Mouse (Mus musculus) myocyte (in vitro differentiated cells): ENCODE data around the gene Ccl9. TPM values are rescaled to one million over a fixed set of nuclear protein-coding genes. Genes with fewer than 3 reads are reported as not detected.
A peak's percentile ranks its signal among the peaks of the same experiment; 100 is the strongest.

Source experiments
- H3K27me3 ChIP-seq: one replicate; pipeline ENCODE4 v1.6.1; 2011; ENCODE audit not compliant: control insufficient read depth, insufficient read depth, insufficient read length
- H3K36me3 ChIP-seq: one replicate; pipeline ENCODE4 v1.6.1; 2011; ENCODE audit not compliant: control insufficient read depth, insufficient read depth
- H3K4me2 ChIP-seq: one replicate; pipeline ENCODE4 v1.6.1; 2011; ENCODE audit warnings: low read depth, control low read depth
- H3K4me3 ChIP-seq: one replicate; pipeline ENCODE4 v1.5.1; 2011; ENCODE audit warnings: mild to moderate bottlenecking, control low read depth, moderate library complexity
- H3K79me2 ChIP-seq: one replicate; pipeline ENCODE4 v1.6.1; 2011; ENCODE audit not compliant: control insufficient read depth, insufficient read depth
- H3ac ChIP-seq: one replicate; pipeline ENCODE4 v1.6.1; 2011; ENCODE audit not compliant: control insufficient read depth, insufficient read length
- CEBPB ChIP-seq: IDR thresholded peaks from 2 replicates; pipeline ENCODE4 v1.6.1; 2011; ENCODE audit warnings: mild to moderate bottlenecking, moderate library complexity; ENCODE audit not compliant: poor library complexity, insufficient read depth, severe bottlenecking
- E2F4 ChIP-seq: IDR thresholded peaks from one replicate; pipeline ENCODE4 v1.6.1; 2011; ENCODE audit warnings: mild to moderate bottlenecking, control low read depth, moderate library complexity; ENCODE audit not compliant: insufficient read depth
- MAX ChIP-seq: IDR thresholded peaks from one replicate; pipeline ENCODE4 v1.6.1; 2011; ENCODE audit warnings: low read depth, mild to moderate bottlenecking, control low read depth
- MYOD1 ChIP-seq, 3 experiments: IDR thresholded peaks; one replicate each; pipeline ENCODE4 v1.6.1; 2011; ENCODE audit warnings: control low read depth in 2 of 3, low read depth in 2 of 3, mild to moderate bottlenecking in 2 of 3, moderate library complexity in 1 of 3; ENCODE audit not compliant: insufficient read length in 2 of 3, control insufficient read depth in 1 of 3
- MYOG ChIP-seq, 3 experiments: IDR thresholded peaks; one replicate each; pipeline ENCODE4 v1.6.1; 2011; ENCODE audit warnings: control low read depth in 2 of 3, low read depth in 2 of 3, mild to moderate bottlenecking in 2 of 3; ENCODE audit not compliant: insufficient read length in 2 of 3, control insufficient read depth in 1 of 3, insufficient read depth in 1 of 3
- POLR2A ChIP-seq: IDR thresholded peaks from one replicate; pipeline ENCODE4 v1.6.1; 2011; ENCODE audit warnings: low read depth, mild to moderate bottlenecking, control low read depth, moderate library complexity; ENCODE audit not compliant: insufficient read length
- POLR2AphosphoS2 ChIP-seq: IDR thresholded peaks from one replicate; pipeline ENCODE4 v1.6.1; 2011; ENCODE audit warnings: low read depth, control low read depth; ENCODE audit not compliant: insufficient read length
- REST ChIP-seq: IDR thresholded peaks from one replicate; pipeline ENCODE4 v1.6.1; 2011; ENCODE audit warnings: mild to moderate bottlenecking, control low read depth, moderate library complexity; ENCODE audit not compliant: insufficient read depth, insufficient read length
- SRF ChIP-seq: IDR thresholded peaks from one replicate; pipeline ENCODE4 v1.6.1; 2011; ENCODE audit warnings: low read depth; ENCODE audit not compliant: control insufficient read depth, insufficient read length
- TCF12 ChIP-seq: IDR thresholded peaks from one replicate; pipeline ENCODE4 v1.6.1; 2011; ENCODE audit warnings: mild to moderate bottlenecking, control low read depth; ENCODE audit not compliant: poor library complexity, insufficient read depth, severe bottlenecking
- TCF3 ChIP-seq: IDR thresholded peaks from one replicate; pipeline ENCODE4 v1.6.1; 2011; ENCODE audit warnings: low read depth, control low read depth; ENCODE audit not compliant: insufficient read length
- USF1 ChIP-seq: IDR thresholded peaks from one replicate; pipeline ENCODE4 v1.6.1; 2011; ENCODE audit warnings: low read depth, mild to moderate bottlenecking, control low read depth, moderate library complexity
- polyA plus RNA-seq: library from polyadenylated mRNA; unstranded; fragments of >200 nt; fragmentation: generic; extraction: Trizol; gene quantifications from one replicate; pipeline ENCODE4 v1.2.1, GENCODE M21; 2012; ENCODE audit warnings: missing spikeins

Ccl9 gene
- polyA plus RNA-seq, 1 experiment = 8.2 TPM

DNA sequence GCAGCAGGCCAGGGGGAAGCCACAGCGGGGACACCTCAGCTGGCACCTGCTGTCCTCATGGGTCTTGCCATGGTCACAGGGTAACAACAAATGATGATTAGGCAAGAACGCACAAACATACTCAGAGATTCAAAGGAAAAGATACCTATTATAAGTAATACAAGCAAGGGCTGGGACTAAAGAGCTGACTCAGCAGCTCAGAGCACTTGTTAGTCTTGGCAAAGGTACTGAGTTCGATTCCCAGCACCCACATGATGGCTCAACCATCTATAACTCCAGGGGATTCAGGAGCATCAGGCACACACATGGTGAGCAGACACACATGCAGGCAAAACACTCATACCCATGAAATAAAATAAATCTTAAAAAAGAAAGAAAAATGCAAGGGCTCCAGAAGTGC lies 37.0 kb downstream of the Ccl9 start:
- H3K79me2 ChIP-seq = no peaks in the 10 kb centered on the region
- H3ac ChIP-seq = no peak overlapping the region
- no peak overlapping the region for H3K4me3 ChIP-seq
- TF ChIP-seq MYOG (IDR thresholded peaks at IDR 0.05; ENCODE audit: control insufficient read depth in 1 of 3, insufficient read depth in 1 of 3, insufficient read length in 2 of 3, low read depth in 2 of 3) (no peak), TCF12 (no peak), E2F4 (no peak), REST (no peak), CEBPB (no peak), POLR2AphosphoS2 (no peak), TCF3 (no peak), SRF (no peak), MYOD1 (IDR thresholded peaks at IDR 0.05; ENCODE audit: control insufficient read depth in 1 of 3, insufficient read length in 2 of 3, low read depth in 2 of 3) (no peak), USF1 (no peak), POLR2A (no peak), MAX (no peak)
- H3K27me3 ChIP-seq = no peaks in the 10 kb centered on the region
- no peak overlapping the region for H3K4me2 ChIP-seq
- H3K36me3 ChIP-seq = no peaks in the 10 kb centered on the region

DNA sequence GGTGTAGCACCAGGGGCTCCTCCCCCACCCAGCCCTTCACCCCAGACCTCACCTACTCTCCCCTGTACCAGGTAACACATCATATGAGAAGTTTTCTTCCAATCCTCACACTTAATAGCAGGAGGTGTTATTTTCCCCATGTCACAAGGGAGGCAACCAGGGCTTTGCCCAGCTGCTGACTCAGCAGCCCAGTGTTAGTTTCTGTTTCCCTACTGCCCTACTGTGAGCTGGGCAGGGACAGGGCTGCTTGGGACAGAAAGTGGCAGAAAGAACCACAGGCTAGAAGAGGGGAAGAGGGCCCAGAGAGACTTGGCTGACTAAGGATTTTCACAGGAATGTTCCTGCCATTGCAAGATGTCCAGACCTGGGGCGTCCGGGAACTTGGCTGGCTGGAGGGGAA lies 37.5 kb downstream of the Ccl9 start:
- TF ChIP-seq POLR2A (no peak), REST (no peak), MYOD1 (IDR thresholded peaks at IDR 0.05; ENCODE audit: control insufficient read depth in 1 of 3, insufficient read length in 2 of 3, low read depth in 2 of 3) (no peak), USF1 (no peak), TCF3 (no peak), MYOG (IDR thresholded peaks at IDR 0.05; ENCODE audit: control insufficient read depth in 1 of 3, insufficient read depth in 1 of 3, insufficient read length in 2 of 3, low read depth in 2 of 3) (no peak), E2F4 (no peak)
- Histone ChIP-seq H3K27me3 (no peaks in the 10 kb centered on the region), H3K36me3 (no peaks in the 10 kb centered on the region), H3K4me2 (no peak overlapping the region), H3K79me2 (no peaks in the 10 kb centered on the region), H3K4me3 (no peak overlapping the region), H3ac (no peak overlapping the region)

- no peak overlapping the region for H3K4me3 ChIP-seq
- H3K36me3 ChIP-seq = no peaks in the 10 kb centered on the region
- TF ChIP-seq MYOD1 (IDR thresholded peaks at IDR 0.05; ENCODE audit: control insufficient read depth in 1 of 3, insufficient read length in 2 of 3, low read depth in 2 of 3) (peak in 1 of 3 experiments; percentile 21), MYOG (IDR thresholded peaks at IDR 0.05; ENCODE audit: control insufficient read depth in 1 of 3, insufficient read depth in 1 of 3, insufficient read length in 2 of 3, low read depth in 2 of 3) (peak in 1 of 3 experiments; percentile 30), TCF3 (no peak)
- H3K4me2 ChIP-seq = no peak overlapping the region
- no peak overlapping the region for H3ac ChIP-seq
- H3K79me2 ChIP-seq = no peaks in the 10 kb centered on the region
- no peaks in the 10 kb centered on the region for H3K27me3 ChIP-seq
These were observed 39.6 kb downstream of the Ccl9 start for GRCm38 (mm10) chr11:83538705-83539314.

DNA sequence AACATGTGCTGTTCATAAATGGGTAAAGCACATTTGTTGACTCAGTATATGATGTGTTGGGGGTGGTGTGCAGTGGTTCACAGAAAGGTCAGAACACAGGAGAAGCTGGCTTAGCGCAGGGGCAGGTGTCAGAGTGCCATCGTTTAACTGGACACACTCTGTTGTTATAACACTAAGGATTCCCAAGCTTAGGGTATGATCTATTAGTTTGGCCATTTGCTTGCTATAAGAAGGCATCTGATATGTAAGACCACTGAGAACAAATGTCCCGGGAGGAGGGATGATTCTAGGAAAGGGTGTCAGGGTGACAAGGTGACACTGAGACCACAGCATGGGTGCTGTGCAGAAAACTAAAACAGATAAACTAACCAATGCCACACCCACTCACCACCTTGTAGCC lies 41.6 kb downstream of the Ccl9 start:
- TF ChIP-seq TCF12 (no peak), MAX (no peak), POLR2A (no peak), MYOD1 (IDR thresholded peaks at IDR 0.05; ENCODE audit: control insufficient read depth in 1 of 3, insufficient read length in 2 of 3, low read depth in 2 of 3) (no peak), USF1 (no peak), TCF3 (no peak), MYOG (IDR thresholded peaks at IDR 0.05; ENCODE audit: control insufficient read depth in 1 of 3, insufficient read depth in 1 of 3, insufficient read length in 2 of 3, low read depth in 2 of 3) (no peak), POLR2AphosphoS2 (no peak), REST (no peak), SRF (no peak), E2F4 (no peak), CEBPB (no peak)

DNA sequence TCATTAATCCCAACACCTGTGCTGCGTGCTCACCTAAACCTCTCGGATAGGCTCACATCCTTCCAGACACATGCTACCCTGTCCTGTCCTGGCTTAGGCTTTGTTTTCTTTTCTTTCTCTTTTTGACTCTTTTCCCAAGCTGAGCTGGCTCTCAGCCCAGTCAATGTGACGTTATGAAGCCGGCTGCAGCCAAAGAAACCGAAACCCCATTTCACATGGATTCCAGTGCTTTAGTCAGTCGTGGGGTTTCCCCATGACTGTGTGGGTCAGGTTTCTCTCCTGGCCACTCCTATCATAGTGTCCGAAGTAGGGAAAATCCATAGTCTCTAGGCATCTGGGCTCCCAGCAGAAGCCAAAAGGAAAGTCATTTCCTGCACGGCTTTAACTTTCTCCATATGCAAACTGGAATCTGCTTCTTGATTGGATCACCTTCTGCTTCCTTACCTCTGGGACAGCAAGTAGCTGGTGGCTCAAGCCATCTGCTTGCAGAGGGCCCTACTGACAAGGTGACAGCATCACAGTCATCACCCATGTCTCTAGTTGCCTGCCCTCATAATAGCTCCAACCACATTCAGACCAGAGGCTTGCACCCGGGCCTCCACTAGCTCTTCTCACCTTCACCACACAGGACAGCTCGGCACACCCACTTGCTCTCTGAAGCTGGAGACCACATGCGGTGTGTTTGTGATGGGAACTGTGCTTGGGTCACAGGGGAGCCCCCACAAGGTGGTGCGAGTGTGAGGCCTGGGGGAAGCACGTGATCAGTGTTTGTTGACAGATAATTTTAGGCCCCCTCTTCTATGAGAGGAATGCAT lies 43.6 kb downstream of the Ccl9 start:
- Histone ChIP-seq H3K27me3 (no peaks in the 10 kb centered on the region), H3K4me2 (peak overlapping the region; percentile 81), H3ac (no peak overlapping the region), H3K4me3 (no peak overlapping the region), H3K36me3 (no peaks in the 10 kb centered on the region), H3K79me2 (no peaks in the 10 kb centered on the region)
- TF ChIP-seq MYOD1 (IDR thresholded peaks at IDR 0.05; ENCODE audit: control insufficient read depth in 1 of 3, insufficient read length in 2 of 3, low read depth in 2 of 3) (peak in 1 of 3 experiments; percentile 6), POLR2A (no peak), CEBPB (0 out of 2 replicates have a peak, but pooled peaks have one; percentile 22)

More for the DNA sequence above, 41.6 kb downstream of the Ccl9 start:
- no peak overlapping the region for H3K4me2 ChIP-seq
- H3K36me3 ChIP-seq = no peaks in the 10 kb centered on the region
- no peak overlapping the region for H3K4me3 ChIP-seq
- no peaks in the 10 kb centered on the region for H3K79me2 ChIP-seq
- no peaks in the 10 kb centered on the region for H3K27me3 ChIP-seq
- H3ac ChIP-seq = no peak overlapping the region
